Mouse (Mus musculus) kidney, postnatal 0 days (tissue): Measurements from ENCODE around the gene Gadl1. TPM values are rescaled to one million over a fixed set of nuclear protein-coding genes. Genes with fewer than 3 reads are reported as not detected.
"Not testable (repeated sequence)": the region's sequence is repeated elsewhere in the genome, so short reads cannot be mapped to it uniquely, and the experiment has no call there.

Source experiments
- ATAC-seq: fragments of 200-750 bp; cut with Nextera tagmentation; replicated peaks from 2 replicates; pipeline ENCODE4 v1.8.0; 2017; ENCODE audit warnings: low read depth, moderate number of reproducible peaks, moderate TSS enrichment, moderate library complexity; ENCODE audit not compliant: low FRiP score
- DNase-seq: peaks from one replicate; pipeline ENCODE4 v3.0.0-alpha.2; 2016; ENCODE audit warnings: low spot score
- H3K27ac ChIP-seq: fragments of 300-500 bp; sonication (generic); 2 replicates; pipeline ENCODE4 v1.5.1; 2014; ENCODE audit warnings: mild to moderate bottlenecking
- H3K27me3 ChIP-seq: fragments of 300-500 bp; sonication (generic); 2 replicates; pipeline ENCODE4 v1.6.1; 2014; ENCODE audit warnings: low read length, mixed read lengths; ENCODE audit not compliant: insufficient read depth
- H3K36me3 ChIP-seq: fragments of 300-500 bp; sonication (generic); 2 replicates; pipeline ENCODE4 v1.6.1; 2014; ENCODE audit warnings: low read length, mixed read lengths; ENCODE audit not compliant: insufficient read depth
- H3K4me1 ChIP-seq: fragments of 300-500 bp; sonication (generic); replicated peaks from 2 replicates; pipeline ENCODE4 v1.6.1; 2014; ENCODE audit warnings: antibody characterized with exemption, low read length, mixed read lengths; ENCODE audit not compliant: insufficient read depth
- H3K4me2 ChIP-seq: fragments of 300-500 bp; sonication (generic); 2 replicates; pipeline ENCODE4 v1.6.1; 2014; ENCODE audit warnings: mild to moderate bottlenecking, low read length, moderate library complexity, mixed read lengths
- H3K4me3 ChIP-seq: fragments of 300-500 bp; sonication (generic); replicated peaks from 2 replicates; pipeline ENCODE4 v1.5.1; 2014; ENCODE audit warnings: low read depth, low read length
- H3K9ac ChIP-seq: fragments of 300-500 bp; sonication (generic); 2 replicates; pipeline ENCODE4 v1.6.1; 2014; ENCODE audit warnings: low read depth, low read length
- H3K9me3 ChIP-seq: fragments of 300-500 bp; sonication (generic); replicated peaks from 2 replicates; pipeline ENCODE4 v1.6.1; 2016; ENCODE audit warnings: low read length, inconsistent platforms, mixed read lengths
- CTCF ChIP-seq: IDR thresholded peaks from 2 replicates; pipeline ENCODE4 v1.5.1; 2016; ENCODE audit warnings: antibody characterized with exemption, low read depth, mild to moderate bottlenecking, moderate library complexity
- WGBS: fragments of 180-500 bp; shearing (Covaris S2); extraction: QIAGEN DNeasy Blood & Tissue Kit; methylation state at CpG from one replicate; pipeline ENCODE4 v1.1.7; 2014; 5-methylcytosine and 5-hydroxymethylcytosine counted together
- polyA plus RNA-seq: library from polyadenylated mRNA; unstranded; fragments of >200 nt; fragmentation: Nextera tagmentation; extraction: Ambion mirVana; gene quantifications from 2 replicates; pipeline ENCODE4 v1.2.1, GENCODE M21; 2015

The Gadl1 gene
- polyA plus RNA-seq, 1 experiment from 2014 or later, result 0.61 TPM

- no peaks in the 10 kb centered on the region for H3K36me3 ChIP-seq
- whole genome bisulfite sequencing, result 77% methylated on average over 1 of the region's 1 CpGs
- H3K27ac ChIP-seq, result no peak overlapping the region
- no peaks in the 10 kb centered on the region for H3K27me3 ChIP-seq
- no peak overlapping the region for H3K9ac ChIP-seq
- no peaks in the 10 kb centered on the region for H3K4me1 ChIP-seq
- no peak overlapping the region for H3K4me3 ChIP-seq
- ATAC-seq (no peak), DNase-seq (no peak)
- no peak overlapping the region for H3K4me2 ChIP-seq
- no peak; the same call in 1 of the 2 replicates for TF ChIP-seq CTCF
- H3K9me3 ChIP-seq, result no peaks in the 10 kb centered on the region
Observed at GRCm38 (mm10) chr9:116049985-116050384, 140.7 kb downstream of the Gadl1 start.

DNA sequence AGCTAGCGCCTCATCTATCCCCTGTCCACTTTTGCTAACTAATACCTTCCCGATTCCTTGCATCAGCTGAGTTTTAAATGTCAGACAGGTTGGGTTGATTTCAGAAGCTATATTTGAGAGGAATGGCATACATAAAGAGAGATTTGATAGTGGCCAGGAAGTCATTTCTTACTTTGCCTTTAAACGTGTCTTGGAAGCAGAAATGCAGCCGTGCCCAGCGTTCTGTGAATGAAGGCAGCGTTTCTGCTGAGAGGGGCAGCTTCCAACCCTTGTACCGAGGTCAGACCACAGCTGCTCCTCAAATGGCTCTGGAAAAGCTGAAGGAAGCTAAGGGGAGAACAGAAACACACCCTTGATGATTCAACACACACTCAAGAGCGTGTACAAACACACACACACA lies 144.7 kb downstream of the Gadl1 start:
- no peaks in the 10 kb centered on the region for H3K4me1 ChIP-seq
- peak; percentile 9 for DNase-seq
- no peak overlapping the region for H3K27ac ChIP-seq
- ATAC-seq, result no peak
- no peaks in the 10 kb centered on the region for H3K9me3 ChIP-seq
- no peak overlapping the region for H3K9ac ChIP-seq
- 33% methylated on average over 8 of the region's 8 CpGs for WGBS
- no peaks in the 10 kb centered on the region for H3K36me3 ChIP-seq
- H3K27me3 ChIP-seq, result no peaks in the 10 kb centered on the region
- no peak overlapping the region for H3K4me3 ChIP-seq
- no peak for TF ChIP-seq CTCF
- peak overlapping the region; percentile 13; the same call in 1 of the 2 replicates for H3K4me2 ChIP-seq

- H3K4me1 ChIP-seq, result no peaks in the 10 kb centered on the region
- H3K27me3 ChIP-seq, result no peaks in the 10 kb centered on the region
- H3K9me3 ChIP-seq, result no peaks in the 10 kb centered on the region
- H3K9ac ChIP-seq, result no peak overlapping the region
- H3K36me3 ChIP-seq, result no peaks in the 10 kb centered on the region
- WGBS, result 90% methylated on average over 4 of the region's 4 CpGs
- no peak overlapping the region for H3K27ac ChIP-seq
- no peak for TF ChIP-seq CTCF
- no peak overlapping the region for H3K4me3 ChIP-seq
- no peak for DNase-seq
- no peak for ATAC-seq
- no peak overlapping the region for H3K4me2 ChIP-seq
Observed at GRCm38 (mm10) chr9:116058475-116058874, 149.2 kb downstream of the Gadl1 start.

- Histone ChIP-seq H3K4me2 (no peak overlapping the region), H3K4me3 (no peak overlapping the region), H3K4me1 (no peaks in the 10 kb centered on the region), H3K36me3 (no peaks in the 10 kb centered on the region), H3K9ac (no peak overlapping the region), H3K27me3 (no peaks in the 10 kb centered on the region), H3K27ac (no peak overlapping the region), H3K9me3 (no peaks in the 10 kb centered on the region)
- DNase-seq, result peak; percentile 26
- peak; percentile 57 for TF ChIP-seq CTCF
- WGBS, result 61% methylated on average over 4 of the region's 4 CpGs
- no peak for ATAC-seq
Observed at GRCm38 (mm10) chr9:116059156-116059555, 149.9 kb downstream of the Gadl1 start.

DNA sequence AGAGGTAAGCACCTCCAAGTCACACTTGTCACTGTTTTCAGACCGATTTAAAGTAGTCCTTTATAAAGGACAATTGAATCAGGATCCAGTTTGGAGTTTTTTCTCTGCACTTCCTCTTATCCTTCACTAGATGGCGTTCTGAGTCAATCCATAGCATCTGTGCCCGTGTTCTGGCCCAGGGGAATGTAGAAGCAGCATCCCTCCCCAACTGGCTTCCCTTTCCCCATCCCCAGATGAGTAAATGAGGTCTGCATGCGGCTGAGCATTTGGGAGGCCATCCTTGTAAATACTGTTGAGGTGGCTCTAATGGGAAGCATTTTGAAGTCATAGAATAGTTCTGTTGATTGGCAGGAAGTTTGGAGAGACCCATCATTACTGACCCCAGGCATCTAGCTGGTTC lies 151.4 kb downstream of the Gadl1 start:
- no peak overlapping the region for H3K4me3 ChIP-seq
- H3K9me3 ChIP-seq, result no peaks in the 10 kb centered on the region
- TF ChIP-seq CTCF, result peak; percentile 76
- no peaks in the 10 kb centered on the region for H3K36me3 ChIP-seq
- no peaks in the 10 kb centered on the region for H3K4me1 ChIP-seq
- H3K4me2 ChIP-seq, result no peak overlapping the region
- DNase-seq (peak; percentile 68), ATAC-seq (no peak)
- H3K27me3 ChIP-seq, result no peaks in the 10 kb centered on the region
- 12% methylated on average over 4 of the region's 4 CpGs for WGBS
- H3K27ac ChIP-seq, result no peak overlapping the region
- no peak overlapping the region for H3K9ac ChIP-seq

DNA sequence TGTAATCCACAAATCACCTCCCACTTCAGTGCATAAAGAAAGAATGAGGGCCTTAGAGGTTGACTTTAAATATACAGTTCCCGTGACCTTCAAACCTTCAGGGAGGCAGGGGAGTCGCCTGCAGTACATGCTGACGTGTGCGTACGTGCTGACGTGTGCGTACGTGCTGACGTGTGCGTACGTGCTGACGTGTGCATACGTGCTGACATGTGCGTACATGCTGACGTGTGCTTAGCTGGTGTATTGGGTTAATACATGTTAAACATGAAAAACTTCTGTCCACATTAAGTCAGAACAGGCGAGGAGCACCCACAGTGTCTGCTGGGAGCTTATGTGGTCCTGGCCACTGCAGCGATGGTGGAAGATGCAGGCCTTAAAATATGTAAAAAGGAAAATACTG lies 155.5 kb downstream of the Gadl1 start:
- no peak overlapping the region for H3K4me2 ChIP-seq
- H3K9ac ChIP-seq, result no peak overlapping the region
- no peaks in the 10 kb centered on the region for H3K9me3 ChIP-seq
- DNase-seq (no peak), ATAC-seq (no peak)
- H3K4me1 ChIP-seq, result no peaks in the 10 kb centered on the region
- no peak for TF ChIP-seq CTCF
- H3K4me3 ChIP-seq, result no peak overlapping the region
- 87% methylated on average over 17 of the region's 17 CpGs for WGBS
- H3K27ac ChIP-seq, result no peak overlapping the region
- no peaks in the 10 kb centered on the region for H3K36me3 ChIP-seq
- H3K27me3 ChIP-seq, result no peaks in the 10 kb centered on the region

GRCm38 (mm10) chr9:116071561-116071960 lies 162.3 kb downstream of the Gadl1 start:
- H3K4me3 ChIP-seq, H3K9ac ChIP-seq, ATAC-seq, H3K27me3 ChIP-seq, DNase-seq, H3K9me3 ChIP-seq, H3K36me3 ChIP-seq, H3K27ac ChIP-seq, H3K4me1 ChIP-seq, H3K4me2 ChIP-seq: not testable (repeated sequence)
- WGBS, result 97% methylated on average over 1 of the region's 1 CpGs
